Mouse (Mus musculus): ENCODE data around the gene Mef2d.

Mef2d gene

GRCm38 (mm10) chr3:88178986-88179385, 36.8 kb downstream of the Mef2d start:
- no peak for DNase-seq (ENCODE audit: low spot score in 2 of 2)

GRCm38 (mm10) chr3:88181374-88181773, 39.2 kb downstream of the Mef2d start:
- DNase-seq (ENCODE audit: low spot score in 2 of 2) = no peak

GRCm38 (mm10) chr3:88186424-88186823, 44.3 kb downstream of the Mef2d start:
- no peak for DNase-seq (ENCODE audit: low spot score in 2 of 2)

- DNase-seq (ENCODE audit: low spot score in 2 of 2) = no peak
Measured at GRCm38 (mm10) chr3:88191146-88191545, 49.0 kb downstream of the Mef2d start.

DNA sequence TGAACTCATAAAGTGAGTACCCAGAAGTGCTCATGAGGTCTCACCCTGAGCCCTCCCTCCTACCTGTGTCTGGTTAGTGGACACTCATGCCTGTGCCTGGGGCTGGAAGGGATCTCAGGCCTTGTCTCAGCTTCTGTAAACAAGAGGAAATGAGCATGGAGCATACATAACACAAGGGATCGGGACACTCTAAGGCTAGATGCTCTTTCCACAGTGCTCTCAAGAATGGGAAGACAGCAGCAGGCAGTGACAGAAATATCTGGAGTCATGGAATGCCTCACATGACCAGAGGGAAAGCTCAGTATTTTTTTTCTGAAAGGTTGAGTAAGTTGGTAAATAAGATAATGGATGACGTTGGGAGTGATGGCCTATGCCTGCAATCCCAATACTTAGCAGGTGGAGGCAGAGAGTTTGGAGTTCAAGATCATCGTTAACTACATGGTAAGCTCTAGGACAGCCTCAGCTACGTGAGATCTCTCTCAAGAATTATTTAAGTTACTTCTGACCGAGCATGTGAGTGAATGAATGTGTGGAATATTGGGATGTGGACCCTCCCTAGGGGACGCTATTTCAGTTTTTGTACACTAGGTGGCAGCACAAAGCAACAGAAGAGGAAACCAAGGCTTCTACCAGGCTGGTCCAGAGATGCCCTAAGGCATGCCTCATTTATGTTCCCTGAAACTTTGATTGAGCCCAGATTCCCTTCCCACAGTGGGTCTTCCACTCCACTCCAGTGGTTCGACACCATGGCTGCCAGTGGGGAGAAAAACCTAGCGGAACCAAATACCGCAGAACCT, 49.8 kb downstream of the Mef2d start:
- no peak for DNase-seq (ENCODE audit: low spot score in 2 of 2)

DNA sequence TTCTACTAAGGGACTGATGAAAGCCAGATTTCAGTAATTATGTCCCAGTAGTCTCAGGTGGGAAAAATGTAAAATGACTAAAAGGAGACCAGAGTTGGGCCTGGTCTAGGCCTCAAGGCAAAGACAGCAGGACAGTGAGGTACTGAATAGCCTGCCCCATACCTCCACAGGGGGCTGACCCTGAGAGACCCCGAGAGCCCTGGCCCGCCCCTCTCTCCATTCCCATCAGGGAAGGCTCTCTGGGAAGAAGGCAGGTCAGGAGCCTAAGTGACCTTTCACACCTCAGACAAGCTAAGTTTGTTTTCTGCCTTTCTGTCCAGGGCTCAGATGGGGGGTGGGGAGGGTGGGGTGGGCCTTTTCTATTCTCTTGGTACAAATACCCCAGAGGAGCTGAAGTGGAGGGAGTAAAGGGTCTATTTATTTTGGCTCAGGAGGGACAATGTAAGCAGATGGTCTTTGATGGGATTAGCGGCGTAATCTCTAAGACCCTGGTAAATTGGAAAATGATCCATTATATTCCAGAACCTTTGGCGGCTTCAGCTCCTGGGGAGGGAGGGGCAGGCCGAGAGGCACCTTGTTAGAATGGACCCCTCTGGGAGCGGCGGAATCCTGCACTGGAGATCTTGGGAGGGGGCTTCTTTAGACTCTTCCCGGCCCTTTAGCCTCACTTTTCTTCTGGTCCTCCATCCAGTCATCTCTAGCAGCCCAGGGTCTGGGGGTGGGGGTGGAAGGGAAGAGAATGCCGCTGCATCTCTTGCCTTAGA, 55.8 kb downstream of the Mef2d start:
- no peak for DNase-seq (ENCODE audit: low spot score in 2 of 2)

DNA sequence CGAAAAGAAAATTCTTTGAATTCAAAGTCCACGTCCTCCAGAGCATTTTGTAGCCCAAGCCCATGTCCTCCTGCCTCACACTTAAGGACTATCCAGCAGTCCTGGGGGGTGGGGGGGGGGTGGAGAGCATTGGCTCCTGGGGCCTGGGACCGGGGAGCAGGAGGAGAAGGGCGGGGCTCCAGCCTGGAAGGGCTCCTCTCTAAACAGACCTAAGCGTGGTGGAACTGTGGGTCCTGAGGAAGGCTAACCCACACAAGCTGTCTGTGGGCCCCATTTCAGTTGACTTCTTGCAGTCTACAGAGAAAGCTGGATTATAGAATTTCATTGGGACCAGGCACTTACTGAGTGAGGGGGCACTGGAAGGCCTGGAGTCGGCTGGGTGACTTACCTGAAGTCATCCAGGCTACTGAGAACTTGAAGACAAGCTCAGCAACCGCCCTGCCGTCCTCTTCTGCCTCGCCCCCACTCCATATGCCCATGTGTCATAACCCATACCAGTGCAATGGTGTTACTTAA, 56.4 kb downstream of the Mef2d start:
- DNase-seq (ENCODE audit: low spot score in 2 of 2) = no peak

- no peak for DNase-seq (ENCODE audit: low spot score in 2 of 2)
Measured at GRCm38 (mm10) chr3:88199541-88200110, 57.5 kb downstream of the Mef2d start.

- no peak for DNase-seq (ENCODE audit: low spot score in 2 of 2)
Measured at GRCm38 (mm10) chr3:88200161-88200971, 58.2 kb downstream of the Mef2d start.

DNA sequence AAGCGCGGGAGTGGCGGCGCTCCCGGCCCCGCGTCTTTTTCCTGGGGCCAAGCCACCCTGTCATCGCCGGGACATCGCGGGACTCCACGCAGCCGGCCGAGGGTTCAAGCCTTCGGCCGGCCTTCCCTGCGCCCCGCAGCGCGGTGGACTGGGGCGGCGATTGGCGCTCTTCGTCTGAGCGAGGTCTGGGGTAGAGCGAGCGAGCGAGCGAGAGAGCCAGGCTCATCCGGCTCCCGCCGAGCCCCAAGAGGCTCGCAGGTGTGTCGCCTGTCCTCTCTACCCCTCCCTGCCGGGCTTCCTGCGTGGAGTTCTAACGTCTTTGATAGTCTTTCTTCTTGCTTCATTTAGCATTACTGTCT, 58.8 kb downstream of the Mef2d start:
- peak in 1 of 2 experiments; percentile 25 for DNase-seq (ENCODE audit: low spot score in 2 of 2)

DNA sequence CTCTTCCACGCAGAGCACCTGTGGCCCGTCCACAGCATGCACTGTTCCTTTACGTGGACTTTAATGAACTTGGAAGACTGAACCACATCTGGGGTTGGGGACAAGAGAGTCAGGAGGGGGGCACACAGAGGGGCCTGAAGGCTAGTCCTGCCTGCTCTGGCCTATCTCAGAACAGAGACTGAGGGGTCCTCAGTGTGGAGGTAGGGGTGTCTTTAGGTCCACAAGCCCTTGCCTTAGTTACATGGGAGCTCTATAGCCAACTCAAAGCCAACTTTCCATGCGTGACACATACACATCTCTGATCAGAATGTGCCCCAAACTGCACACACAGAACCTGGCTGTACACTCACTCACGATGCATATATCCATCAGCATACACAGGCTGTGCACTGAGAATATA, 59.5 kb downstream of the Mef2d start:
- DNase-seq (ENCODE audit: low spot score in 2 of 2) = no peak

- DNase-seq (ENCODE audit: low spot score in 2 of 2) = no peak
Measured at GRCm38 (mm10) chr3:88202986-88203385, 60.8 kb downstream of the Mef2d start.

DNA sequence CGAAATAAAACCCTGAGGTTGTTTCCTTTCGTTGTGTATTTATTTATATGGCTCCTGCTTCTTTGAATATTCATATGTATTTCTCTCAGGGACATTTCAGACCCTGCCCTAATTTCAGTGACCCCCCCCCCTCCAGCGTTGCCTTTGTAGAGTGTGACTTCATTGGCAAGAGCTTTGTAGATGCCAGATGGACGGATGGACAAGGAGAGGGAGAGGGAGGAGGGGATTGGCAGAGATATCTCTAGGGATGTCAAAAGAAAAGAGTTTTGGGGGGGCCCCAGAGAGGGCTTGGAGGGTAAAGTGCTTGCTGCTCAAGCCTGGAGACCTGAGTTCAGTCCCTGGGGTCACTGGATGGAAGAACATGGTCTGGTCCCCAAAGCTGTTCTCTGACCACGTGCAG, 61.3 kb downstream of the Mef2d start:
- no peak for DNase-seq (ENCODE audit: low spot score in 2 of 2)

DNA sequence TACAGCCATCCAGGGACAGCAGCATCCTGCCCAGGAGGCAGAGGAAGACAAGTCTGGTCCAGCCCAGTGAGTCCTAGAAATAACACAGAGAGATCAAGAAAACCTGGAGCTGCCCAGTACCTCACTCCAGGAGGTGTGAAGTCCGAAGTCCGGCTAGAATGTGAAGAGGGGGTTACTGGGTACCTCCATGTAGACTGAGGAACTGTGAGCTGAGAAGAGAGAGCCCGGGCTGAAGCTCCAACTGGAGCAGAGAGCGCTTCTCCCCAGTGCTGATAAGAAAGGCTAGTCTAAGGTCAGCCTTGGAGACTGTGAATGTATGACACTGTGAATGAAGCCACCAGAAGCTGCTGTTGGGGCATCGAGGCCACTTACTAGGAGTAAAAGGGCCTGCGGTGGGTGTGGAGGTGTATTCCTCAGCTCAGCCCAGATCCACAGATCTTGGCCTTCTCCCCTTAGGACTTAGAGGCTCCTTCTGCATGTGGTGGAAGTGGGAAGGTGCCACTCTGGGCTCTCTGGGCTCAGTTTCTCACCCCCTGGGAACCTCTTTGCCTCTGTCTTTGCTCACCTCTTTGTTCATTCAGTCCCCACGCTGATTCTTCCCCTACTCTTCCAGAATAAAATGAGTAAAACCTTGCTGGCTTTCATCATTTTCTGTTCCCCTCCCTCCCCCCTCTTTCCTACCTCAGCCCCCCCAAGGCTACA, 62.0 kb downstream of the Mef2d start:
- no peak for DNase-seq (ENCODE audit: low spot score in 2 of 2)

GRCm38 (mm10) chr3:88204751-88205150, 62.6 kb downstream of the Mef2d start:
- DNase-seq (ENCODE audit: low spot score in 2 of 2) = no peak

- no peak for DNase-seq (ENCODE audit: low spot score in 2 of 2)
Measured at GRCm38 (mm10) chr3:88205176-88205562, 63.0 kb downstream of the Mef2d start.

- DNase-seq (ENCODE audit: low spot score in 2 of 2) = no peak
Measured at GRCm38 (mm10) chr3:88205563-88206491, 63.7 kb downstream of the Mef2d start.

DNA sequence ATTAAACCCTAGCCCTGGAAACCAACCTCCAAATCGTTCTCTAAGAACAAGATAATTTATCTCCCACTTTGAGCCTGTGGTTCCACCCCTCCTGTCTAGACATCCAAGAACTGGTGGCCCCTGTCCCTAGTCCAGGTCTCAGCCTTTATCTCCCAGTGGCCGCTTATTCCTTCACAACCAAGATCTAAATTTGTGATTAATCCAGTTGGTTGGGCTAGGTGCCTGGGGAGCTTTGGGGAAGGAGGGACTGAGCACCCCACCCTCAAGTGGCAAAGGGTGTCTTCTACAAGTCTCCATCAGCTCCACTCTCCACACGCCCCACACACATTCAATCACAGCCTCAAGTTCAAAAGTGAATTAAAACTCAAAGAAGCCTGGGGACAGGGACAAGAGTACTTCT, 64.3 kb downstream of the Mef2d start:
- DNase-seq (ENCODE audit: low spot score in 2 of 2) = no peak

DNA sequence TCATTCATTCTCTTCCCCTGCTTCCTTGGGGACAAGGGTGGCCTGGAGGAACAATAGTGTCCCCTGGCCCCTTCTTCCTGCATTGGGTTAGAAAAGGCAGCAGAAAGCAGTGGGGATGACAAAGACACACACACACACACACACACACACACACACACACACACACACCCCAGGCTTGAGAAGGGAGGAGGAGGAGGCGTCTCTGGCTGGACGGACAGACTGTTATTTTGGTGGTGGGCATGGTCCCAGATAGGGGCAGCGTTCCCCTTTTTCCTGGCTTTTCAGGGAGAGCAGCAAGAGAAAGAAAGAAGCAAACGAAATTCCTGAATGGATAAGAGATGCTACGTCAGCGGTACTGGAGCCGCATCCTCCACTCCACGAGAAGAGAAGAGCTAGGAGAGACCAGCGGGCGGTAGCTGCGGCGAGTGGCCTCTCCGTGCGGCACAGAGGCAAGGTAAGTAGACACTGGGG, 64.8 kb downstream of the Mef2d start:
- DNase-seq (ENCODE audit: low spot score in 2 of 2) = no peak
